Mouse (Mus musculus) left cerebral cortex, adult 9 months (tissue): Measurements from ENCODE around the gene Meioc.

Experiments
- DNase-seq, 2 experiments: peaks; one replicate each; pipeline ENCODE4 v3.0.0; 2022; ENCODE audit warnings: low spot score in 2 of 2

Meioc gene

DNA sequence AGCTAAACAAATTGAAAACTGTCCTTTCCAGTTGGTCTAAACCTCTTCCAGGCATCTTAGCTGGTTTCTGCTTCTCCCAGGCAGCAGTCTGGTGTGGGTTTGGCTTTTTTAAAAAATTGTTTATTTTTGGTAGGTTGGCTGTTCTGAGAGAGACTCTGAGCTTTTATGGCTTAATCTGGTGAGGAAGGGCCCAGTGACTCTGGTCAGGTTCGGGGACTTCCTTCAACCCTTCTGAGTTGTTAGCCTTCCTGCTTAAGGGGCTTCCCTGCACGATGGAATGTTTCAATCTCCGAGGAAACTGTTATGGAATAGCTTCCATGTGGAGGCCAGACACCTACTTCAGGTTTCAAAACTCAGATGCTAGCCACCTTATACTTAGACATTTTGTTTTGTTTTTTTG lies at the start of gene Meioc:
TSS of gene Meioc (plus strand) at position 301 of the 400 bp plus-strand sequence.
- DNase-seq, result no peak

DNA sequence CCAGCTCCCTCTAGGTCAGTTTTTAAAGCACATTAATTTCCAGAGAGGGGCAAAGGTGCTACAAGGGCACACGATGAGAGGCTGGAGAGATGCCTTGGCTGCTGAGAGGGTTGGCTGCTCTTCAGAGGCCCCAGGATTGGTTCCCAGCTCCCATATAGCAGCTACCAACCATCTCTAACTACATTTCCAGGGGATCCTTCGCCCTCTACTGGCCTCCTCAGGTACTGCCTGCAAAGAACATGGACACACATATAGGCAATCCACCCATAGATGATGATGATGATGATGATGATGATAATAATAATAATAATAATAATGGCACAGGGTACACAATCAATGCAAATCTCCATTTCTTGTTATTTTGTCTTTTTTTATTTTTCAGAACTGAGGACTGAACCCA lies 44.1 kb upstream of the Meioc start:
- no peak for DNase-seq

DNA sequence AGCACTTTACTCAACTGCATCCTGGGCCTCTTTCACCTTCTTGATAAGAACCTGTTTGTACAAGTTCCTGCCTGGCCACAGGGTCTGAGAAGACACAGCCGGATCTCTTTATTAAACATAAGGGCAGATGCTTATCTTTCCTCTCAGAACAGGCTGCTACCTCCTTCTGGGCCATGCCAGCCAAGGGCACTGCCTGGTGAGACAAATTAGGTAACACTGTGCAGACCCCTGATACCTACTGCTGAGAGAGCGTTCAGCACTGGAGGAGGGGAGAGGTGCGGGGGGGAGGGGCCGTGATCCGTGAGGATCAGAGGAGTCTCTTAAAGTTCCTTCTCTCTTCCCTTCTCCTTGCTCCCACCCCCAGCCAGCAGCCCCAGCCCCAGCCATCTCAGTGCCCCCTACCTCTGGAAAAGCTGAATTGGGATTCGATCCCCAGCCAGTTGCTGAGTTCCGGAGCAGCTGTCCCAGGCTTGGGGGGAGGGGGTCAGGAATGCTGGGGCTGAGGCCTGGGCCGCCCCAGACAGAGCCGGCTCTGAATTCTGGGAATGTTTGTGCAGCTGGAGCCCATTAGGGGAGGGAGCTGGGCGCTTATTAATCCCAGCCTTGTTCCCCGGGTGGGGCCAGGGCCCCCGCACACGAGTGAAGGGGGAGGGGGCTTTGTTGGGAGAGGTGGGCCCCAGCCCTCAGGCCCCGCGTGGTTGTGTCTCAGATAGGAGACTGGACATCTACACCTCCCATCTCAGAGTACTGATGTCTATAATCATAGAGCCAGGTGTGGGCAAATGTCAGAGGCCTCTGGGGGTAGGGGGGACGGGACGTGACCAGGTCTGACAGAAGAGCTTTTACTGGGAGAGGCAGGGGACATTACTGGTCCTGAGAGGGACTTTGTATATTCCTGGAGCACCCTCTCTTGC lies 39.4 kb upstream of the Meioc start:
- DNase-seq, result no peak

DNA sequence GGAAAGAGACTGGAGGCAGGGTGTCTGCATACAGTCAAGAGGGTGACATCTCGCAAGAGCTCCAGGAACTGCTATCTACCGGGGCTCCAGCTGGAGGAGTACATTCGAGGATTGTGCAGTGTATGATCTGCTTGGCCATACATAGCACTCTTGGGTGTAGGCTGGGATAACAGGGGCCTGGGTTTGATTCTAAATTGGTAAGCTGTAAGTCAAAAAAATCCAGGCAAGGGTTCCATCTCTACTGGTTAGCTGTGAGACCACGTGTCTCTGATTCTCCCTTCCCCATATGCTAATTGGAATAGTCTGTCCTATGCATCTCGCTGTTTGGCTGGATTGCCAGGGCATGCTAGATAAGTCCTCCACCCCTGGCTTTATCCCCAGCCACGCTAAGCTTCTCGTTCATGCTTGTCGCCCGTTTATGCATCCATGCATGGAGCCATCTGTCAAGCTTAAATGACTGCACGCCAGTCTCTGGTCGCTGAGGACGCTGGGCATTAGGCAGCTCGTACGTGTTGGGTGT lies 38.6 kb upstream of the Meioc start:
- no peak for DNase-seq

DNA sequence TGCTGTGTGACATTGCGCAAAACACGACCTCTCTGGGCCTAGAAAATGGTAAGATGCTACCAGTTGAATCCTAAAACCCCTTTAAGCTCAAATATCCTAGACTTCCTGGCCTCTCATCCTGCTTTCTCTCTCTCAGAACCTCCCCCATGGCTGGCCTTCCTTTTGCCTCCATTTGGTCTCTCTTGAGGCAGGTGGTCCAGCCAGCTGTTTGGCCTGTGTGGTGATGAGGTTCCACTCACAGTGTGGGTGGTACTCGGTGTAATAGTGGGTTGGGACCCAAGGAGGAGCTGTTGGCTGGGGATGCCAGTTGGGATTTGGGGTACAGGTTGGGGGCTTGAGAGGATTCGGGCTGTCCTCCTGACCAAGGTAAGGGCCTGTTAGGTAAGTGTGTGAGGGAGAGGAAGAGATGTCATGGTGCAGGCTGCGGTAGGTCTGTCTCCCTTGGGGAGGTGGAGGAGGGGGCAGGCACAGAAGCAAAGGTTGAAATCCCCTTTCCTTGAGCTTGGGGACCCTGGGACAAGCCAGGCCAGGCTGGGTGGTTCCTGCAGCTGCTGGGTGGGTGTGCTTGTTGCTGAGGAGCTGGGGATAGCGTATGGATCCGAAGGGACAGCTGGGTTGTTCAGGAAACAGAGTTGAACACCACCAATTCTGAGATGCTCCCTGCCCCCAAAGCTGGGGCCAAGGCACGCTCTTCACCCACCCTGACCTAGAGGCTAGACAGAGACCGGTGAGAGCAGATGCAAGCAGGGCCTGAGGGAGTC lies 36.2 kb upstream of the Meioc start:
- no peak for DNase-seq

DNA sequence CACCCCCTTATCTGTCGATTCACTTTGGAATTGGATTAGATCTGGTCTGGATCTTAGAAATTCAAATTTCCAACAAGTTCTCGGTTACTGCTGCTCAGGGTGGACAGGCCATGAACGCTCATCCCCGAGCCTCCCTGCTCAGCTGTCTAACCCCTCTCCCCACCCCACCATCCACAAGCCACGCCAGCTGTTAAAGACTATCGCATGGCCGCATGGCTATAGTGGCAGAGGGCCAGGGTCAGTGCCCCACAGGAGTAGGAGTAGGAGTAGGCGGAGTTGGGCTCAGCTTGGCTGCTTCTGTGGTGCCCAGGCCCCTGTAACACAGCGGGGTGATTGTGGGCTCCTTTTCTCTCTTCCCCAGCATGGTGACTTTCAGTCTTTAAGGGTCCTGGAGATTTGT lies 35.0 kb upstream of the Meioc start:
- no peak for DNase-seq

DNA sequence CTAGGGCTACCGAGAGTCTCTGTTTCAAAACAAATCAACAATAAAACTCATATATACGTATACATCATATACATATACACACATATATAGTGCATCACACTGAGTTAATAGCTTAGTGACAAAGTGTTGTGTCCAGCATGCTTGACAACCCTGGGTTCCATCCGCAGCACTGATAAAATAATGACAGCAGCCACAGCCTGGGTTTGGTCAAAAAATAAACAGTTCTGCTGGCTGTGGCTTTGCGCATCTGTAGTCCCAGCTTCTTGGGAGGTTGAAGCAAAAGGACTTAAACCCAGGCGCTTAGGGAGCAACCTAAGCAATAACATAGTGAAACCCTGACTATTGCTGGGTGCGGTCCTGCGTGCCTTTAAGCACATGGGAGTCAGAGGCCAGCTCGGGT lies 34.1 kb upstream of the Meioc start:
- DNase-seq, result no peak

DNA sequence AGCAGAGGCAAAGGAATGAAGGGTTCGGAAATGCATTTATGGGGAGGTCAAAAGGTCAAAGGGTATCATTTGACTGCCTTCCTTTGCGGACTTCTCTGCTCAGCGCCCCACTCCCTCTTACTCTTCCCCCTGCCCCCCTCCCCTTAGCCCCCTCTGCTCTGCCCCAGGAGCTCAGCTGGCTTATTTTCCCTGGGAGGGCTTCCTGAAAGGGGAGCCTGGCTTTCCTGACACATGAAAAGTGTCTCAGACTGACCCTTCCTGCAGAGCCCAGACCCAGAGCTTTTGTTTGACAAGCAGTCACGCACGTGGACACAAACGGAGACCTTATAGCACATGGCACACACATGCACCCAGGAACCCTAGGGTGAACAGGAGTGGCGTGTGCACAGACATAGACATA lies 32.8 kb upstream of the Meioc start:
- DNase-seq, result no peak

DNA sequence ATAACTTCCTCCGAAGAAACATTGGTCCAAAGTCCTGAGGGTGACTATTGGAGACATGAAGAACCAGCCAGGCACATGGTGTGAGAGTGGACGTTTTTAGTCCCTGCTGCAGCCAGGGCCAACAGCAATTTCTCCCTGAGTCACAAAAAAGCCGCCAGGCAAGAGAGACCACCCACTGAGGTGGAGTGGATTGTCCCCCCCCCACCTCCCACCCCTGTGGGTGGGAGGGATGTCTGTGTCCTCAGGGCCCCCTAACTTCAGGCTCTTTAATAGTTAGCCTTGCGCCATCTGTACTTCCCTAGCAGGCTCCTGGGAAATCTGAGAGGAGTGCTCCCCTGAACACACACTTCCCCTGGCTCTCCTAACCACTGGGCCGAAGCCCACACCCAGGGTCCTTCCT lies 32.3 kb upstream of the Meioc start:
- DNase-seq, result no peak

DNA sequence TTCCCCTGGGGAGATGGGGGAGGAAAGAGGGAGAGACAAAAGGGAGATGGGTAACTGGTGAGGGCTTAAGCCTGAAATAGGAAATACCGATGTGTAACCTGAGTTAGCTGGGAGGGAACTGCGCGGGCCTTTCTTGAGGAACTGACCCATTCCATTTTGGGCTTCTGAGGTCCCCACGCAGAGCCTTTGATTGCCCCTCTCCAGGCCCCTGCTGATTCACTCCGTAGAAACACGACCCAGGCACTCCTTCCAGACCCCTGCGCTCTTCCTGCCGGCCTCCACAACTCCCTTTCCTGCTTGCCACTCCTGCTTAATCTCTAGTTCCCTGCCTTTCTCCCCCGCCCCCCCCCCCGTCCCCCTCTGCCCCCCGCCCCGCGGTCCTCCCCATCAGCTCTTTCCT lies 30.8 kb upstream of the Meioc start:
- no peak for DNase-seq

DNA sequence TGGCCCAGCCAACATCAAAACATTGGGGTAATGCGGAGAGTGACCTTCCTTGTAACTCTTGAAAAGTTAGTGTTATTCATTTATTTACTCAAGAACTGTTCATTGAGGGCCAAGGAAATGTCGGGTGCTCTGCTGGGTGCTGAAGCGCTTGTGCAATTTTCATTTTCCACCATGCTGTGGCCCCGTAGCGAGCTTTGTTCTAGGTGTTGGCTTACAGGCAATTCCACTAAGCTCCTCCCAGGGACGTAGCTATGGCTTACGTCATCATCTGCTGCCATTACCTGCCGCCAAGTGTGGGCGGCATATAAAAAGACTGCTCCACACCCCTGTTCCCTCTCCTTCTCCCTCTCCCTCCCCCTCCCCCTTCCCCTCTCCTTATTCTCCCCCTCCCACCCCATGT lies 30.1 kb upstream of the Meioc start:
- DNase-seq, result no peak

DNA sequence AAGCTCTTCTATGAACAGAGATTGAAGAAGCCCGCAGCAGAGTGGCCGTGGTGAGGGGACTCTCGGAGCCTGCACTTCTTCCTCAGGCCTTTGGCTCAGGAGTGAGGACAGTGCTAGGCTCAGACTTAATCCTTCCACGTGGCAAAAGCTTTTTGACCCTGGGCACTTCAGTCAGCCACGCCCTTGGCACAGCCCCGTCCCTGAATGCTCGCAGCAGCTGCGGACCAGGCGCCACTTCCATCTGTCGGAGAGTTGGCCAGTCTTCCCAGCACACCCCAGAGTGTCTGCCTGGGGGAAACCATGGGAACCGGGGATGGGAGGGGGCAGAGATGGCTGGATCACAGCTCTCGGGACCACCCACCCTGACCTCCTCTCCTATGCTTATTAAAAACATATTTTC lies 26.6 kb upstream of the Meioc start:
- DNase-seq, result no peak

DNA sequence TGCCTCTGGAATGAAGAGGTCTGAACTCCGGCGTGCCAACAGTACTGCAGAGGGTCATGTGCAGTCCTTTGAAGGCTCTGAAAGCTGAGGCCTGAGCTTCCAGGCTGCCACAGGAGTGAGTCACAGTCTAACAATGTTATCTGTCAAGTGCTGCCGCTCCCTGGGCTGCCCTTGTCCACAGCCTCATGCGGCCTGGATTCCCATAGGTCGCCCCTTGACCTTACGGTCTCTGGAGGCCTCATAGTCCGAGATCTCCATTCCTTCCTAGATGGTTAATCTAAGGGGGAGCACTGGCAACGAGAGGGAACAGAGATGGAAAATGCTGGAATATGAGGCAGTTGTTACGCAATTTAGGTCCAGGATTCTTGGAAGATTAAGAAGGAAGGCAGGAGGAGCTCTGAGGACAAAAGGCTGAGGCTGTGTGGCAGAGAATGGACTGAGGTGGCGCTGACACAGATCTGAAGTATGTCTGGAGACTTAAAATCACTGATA lies 19.6 kb upstream of the Meioc start:
- DNase-seq, result no peak

DNA sequence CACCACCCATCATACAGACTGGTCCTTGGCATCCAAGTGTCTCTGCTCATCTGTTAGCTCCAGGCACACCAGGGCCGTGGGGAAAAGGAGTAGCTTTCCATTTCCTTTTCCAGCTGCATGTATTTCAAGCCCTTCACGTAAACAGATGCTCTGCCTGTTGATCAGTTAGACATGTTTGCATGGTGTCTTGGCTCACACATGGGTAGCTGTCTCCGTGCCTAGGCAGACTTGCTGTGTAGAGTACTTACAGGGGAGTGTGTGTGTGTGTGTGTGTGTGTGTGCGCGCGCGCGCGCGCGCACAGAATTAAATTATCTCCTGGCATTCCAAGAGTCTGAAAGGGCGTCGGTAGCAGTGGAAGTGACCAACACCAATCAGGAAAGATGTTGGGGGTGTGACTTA lies 17.3 kb upstream of the Meioc start:
- no peak for DNase-seq

DNA sequence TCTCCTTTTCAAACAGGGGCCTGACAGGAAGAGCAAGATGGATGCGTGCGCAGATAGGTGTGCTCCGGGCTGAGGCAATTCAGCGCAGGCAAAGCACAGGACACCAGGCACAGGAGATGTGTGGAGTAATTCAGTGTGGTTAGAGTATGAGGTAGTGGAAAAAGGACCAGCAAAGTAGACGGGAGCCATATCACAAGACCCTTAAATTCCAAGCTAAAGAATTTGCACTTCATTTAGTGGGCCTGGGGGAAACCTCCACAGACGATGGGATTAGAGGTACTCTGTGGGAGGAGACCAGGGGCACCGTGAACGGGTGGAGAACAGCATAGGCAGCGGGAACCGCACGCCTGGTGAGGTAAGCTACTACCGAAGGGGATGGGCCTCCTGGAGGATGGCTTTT lies 15.6 kb upstream of the Meioc start:
- DNase-seq, result no peak

DNA sequence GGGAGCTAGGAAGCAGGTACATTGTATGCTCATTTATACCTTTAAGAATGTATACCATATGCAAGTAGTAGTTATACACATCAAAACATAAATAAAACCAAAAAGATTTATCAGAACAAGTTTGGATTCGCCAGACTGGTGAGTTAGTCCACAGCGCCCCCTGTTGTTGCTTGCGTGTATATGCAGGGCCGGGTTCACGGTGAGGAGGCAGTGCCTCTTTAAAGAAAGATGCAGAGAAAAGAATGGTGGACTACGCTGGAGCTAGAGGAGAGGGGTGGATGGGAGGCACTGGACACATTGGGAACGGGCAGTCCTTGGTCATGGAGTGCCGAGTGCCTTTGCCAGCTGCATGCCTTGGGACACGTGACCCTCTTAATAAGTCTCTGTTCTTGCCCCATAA lies 12.1 kb upstream of the Meioc start:
- DNase-seq, result peak in 1 of 2 experiments; percentile 68

DNA sequence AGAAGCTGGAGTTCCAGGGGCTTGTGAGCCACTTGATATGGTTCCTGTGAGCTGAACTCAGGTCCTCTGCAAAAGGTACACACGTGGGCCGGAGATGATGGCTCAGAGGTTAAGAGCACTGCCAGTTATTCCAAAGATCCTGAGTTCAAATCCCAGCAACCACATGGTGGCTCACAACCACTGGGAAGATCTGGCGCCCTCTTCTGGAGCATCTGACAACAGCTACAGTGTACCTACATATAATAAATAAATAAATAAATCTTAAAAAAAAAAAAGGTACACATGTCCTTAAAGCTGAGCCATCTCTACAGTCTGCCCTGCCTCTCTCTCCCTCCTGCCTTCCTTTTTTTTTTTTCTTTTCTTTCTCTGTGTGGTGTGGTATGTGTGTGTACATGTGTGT lies 10.7 kb upstream of the Meioc start:
- DNase-seq, result no peak

DNA sequence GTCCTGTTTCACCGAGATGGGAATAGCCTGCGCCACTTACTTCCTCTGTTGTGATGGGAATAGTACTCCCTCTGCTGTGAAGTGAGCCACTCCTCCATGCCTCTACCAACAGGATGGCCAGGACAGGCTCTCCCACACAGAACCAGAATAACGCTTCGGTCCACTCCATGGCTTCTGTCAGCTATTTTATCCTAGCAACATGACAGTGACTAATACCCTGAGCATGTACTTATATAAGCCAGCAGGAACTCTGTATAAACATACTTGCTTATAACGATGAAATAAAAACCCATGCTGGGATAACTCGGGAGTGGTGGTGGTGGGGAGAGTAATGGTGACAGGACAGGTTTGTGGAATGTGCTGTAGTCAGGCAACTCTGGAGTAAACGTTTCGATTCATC lies 7.6 kb upstream of the Meioc start:
- peak in 1 of 2 experiments; percentile 24 for DNase-seq

DNA sequence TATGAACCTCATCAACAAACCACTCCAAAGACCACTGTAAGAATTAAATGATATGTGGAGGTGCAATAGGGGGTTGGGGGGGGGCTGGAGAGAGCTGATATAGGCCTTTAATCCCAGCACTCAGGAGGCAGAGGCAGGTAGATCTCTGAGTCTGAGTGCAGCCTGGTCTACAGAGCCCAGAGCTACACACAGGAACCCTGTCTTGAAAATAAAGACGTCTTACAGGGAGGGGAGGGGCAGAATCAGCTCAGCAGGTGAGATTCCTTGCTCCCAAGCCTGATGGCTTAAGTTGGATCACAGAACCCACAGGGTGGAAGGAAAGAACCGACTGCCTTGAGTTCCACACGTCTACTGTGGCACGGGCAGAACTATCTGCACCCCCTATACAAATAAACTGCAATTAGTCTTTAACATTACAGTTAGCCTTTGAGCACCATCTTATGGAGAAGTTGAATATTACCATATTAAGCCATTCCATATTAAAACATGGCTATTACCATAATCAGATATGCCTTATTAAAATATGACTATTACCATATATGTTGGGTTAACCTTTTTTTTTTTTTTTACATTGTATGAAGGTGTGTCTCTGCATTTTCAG lies 7.1 kb upstream of the Meioc start:
- DNase-seq, result no peak

DNA sequence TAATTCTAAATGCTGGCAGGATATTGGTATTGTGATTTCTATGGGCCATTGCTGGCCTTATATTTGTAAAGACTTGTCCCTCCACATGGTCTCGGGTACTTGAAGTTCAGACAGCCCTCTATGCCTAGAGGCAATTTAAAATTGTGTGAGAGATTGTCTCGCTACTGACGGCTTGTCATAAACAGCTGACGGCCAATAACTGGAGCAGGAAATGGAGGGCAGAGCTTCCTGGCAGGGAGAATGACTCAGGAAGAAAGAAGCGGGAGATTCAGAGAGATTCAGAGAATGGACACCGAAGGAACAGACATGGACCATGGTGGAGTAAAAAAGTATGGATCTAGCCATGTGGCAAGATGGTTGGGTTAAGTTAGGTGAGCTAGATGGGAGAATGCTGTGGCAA lies 6.6 kb upstream of the Meioc start:
- no peak for DNase-seq

DNA sequence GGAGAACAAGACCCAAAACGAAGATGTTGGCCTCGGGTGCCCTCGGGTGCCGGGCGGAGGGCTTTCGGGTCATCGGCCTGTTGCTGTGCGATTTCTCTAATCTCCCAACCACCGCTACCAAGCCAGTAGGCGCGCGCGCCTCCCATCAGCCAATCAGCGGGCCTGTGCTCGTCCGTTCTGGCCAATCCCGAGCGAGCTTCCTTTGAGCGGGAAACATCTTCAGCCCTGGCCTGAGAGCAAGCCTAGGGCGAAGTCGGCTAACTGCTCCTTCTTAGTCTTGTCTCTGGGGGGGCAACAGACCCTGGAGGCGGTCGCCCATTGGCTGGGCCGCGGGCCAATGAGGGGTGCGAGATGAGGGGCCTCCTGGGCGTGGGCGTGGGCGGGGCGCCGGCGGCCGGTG lies 1.6 kb downstream of the Meioc start:
- DNase-seq, result no peak
